Mouse (Mus musculus): ENCODE results near the gene Hnf1b. TPM values are rescaled to one million over a fixed set of nuclear protein-coding genes. Genes with fewer than 3 reads are reported as not detected.

Hnf1b gene
- polyA plus RNA-seq, 1 experiment from 2014 or later = 0.09 TPM

- ATAC-seq (ENCODE audit: low FRiP score) = no peak
- Histone ChIP-seq H3K27me3 (peaks cover 76% of the 10 kb centered on the region), H3K4me2 (replicated peaks) (no peak overlapping the region), H3K4me3 (no peak overlapping the region), H3K9ac (no peak overlapping the region), H3K9me3 (replicated peaks) (no peaks in the 10 kb centered on the region), H3K27ac (no peak overlapping the region), H3K36me3 (no peaks in the 10 kb centered on the region), H3K4me1 (peaks cover 4% of the 10 kb centered on the region)
- WGBS = 76% methylated on average over 1 of the region's 1 CpGs
These were observed 7.4 kb downstream of the Hnf1b start for GRCm38 (mm10) chr11:83857256-83857655.

GRCm38 (mm10) chr11:83865286-83865685 is 15.4 kb downstream of the Hnf1b start:
- H3K27ac ChIP-seq = no peak overlapping the region
- no peaks in the 10 kb centered on the region for H3K36me3 ChIP-seq
- H3K27me3 ChIP-seq = peaks cover 81% of the 10 kb centered on the region
- no peak for ATAC-seq (ENCODE audit: low FRiP score)
- no peak overlapping the region for H3K9ac ChIP-seq
- 22% methylated on average over 9 of the region's 9 CpGs for WGBS
- H3K9me3 ChIP-seq (replicated peaks) = no peaks in the 10 kb centered on the region
- H3K4me2 ChIP-seq (replicated peaks) = no peak overlapping the region
- no peak overlapping the region for H3K4me3 ChIP-seq
- H3K4me1 ChIP-seq = peaks cover 10% of the 10 kb centered on the region; the same call in 1 of the 2 replicates

- H3K36me3 ChIP-seq = no peaks in the 10 kb centered on the region
- no peak overlapping the region for H3K4me2 ChIP-seq (replicated peaks)
- H3K4me1 ChIP-seq = peaks cover 10% of the 10 kb centered on the region; the same call in 1 of the 2 replicates
- ATAC-seq (ENCODE audit: low FRiP score) = no peak
- no peaks in the 10 kb centered on the region for H3K9me3 ChIP-seq (replicated peaks)
- H3K4me3 ChIP-seq = no peak overlapping the region
- H3K27me3 ChIP-seq = peaks cover 68% of the 10 kb centered on the region
- 28% methylated on average over 3 of the region's 3 CpGs for WGBS
- no peak overlapping the region for H3K9ac ChIP-seq
- no peak overlapping the region for H3K27ac ChIP-seq
These were observed 17.7 kb downstream of the Hnf1b start for GRCm38 (mm10) chr11:83867571-83867970.

- Histone ChIP-seq H3K4me1 (peaks cover 10% of the 10 kb centered on the region; the same call in 1 of the 2 replicates), H3K4me3 (no peak overlapping the region), H3K36me3 (no peaks in the 10 kb centered on the region), H3K4me2 (replicated peaks) (no peak overlapping the region), H3K9me3 (replicated peaks) (no peaks in the 10 kb centered on the region), H3K27me3 (peaks cover 56% of the 10 kb centered on the region), H3K9ac (no peak overlapping the region), H3K27ac (no peak overlapping the region)
- no peak for ATAC-seq (ENCODE audit: low FRiP score)
- 35% methylated on average over 1 of the region's 1 CpGs for WGBS
These were observed 19.3 kb downstream of the Hnf1b start for GRCm38 (mm10) chr11:83869147-83869546.

- Histone ChIP-seq H3K9me3 (replicated peaks) (no peaks in the 10 kb centered on the region), H3K36me3 (no peaks in the 10 kb centered on the region), H3K4me2 (replicated peaks) (no peak overlapping the region), H3K27me3 (peaks cover 50% of the 10 kb centered on the region), H3K27ac (no peak overlapping the region), H3K4me1 (peaks cover 10% of the 10 kb centered on the region; the same call in 1 of the 2 replicates), H3K9ac (no peak overlapping the region), H3K4me3 (no peak overlapping the region)
- WGBS = 57% methylated on average over 3 of the region's 3 CpGs
- no peak for ATAC-seq (ENCODE audit: low FRiP score)
These were observed 19.8 kb downstream of the Hnf1b start for GRCm38 (mm10) chr11:83869686-83870085.

- H3K36me3 ChIP-seq = no peaks in the 10 kb centered on the region
- H3K4me2 ChIP-seq (replicated peaks) = no peak overlapping the region
- H3K9ac ChIP-seq = no peak overlapping the region
- no peak overlapping the region for H3K4me3 ChIP-seq
- H3K27me3 ChIP-seq = peaks cover 30% of the 10 kb centered on the region
- no peaks in the 10 kb centered on the region for H3K9me3 ChIP-seq (replicated peaks)
- 0 out of 2 replicates have a peak, but pooled peaks cover 5% of the 10 kb centered on the region for H3K4me1 ChIP-seq
- 82% methylated on average over 9 of the region's 9 CpGs for WGBS
- no peak for ATAC-seq (ENCODE audit: low FRiP score)
- no peak overlapping the region for H3K27ac ChIP-seq
These were observed 22.1 kb downstream of the Hnf1b start for GRCm38 (mm10) chr11:83871780-83872554.

GRCm38 (mm10) chr11:83873509-83873908 is 23.6 kb downstream of the Hnf1b start:
- Histone ChIP-seq H3K27ac (no peak overlapping the region), H3K9ac (no peak overlapping the region), H3K36me3 (no peaks in the 10 kb centered on the region), H3K9me3 (replicated peaks) (no peaks in the 10 kb centered on the region), H3K4me3 (no peak overlapping the region), H3K4me1 (no peaks in the 10 kb centered on the region), H3K4me2 (replicated peaks) (no peak overlapping the region), H3K27me3 (peaks cover 16% of the 10 kb centered on the region; the same call in 1 of the 2 replicates)
- ATAC-seq (ENCODE audit: low FRiP score) = no peak
- WGBS = 88% methylated on average over 9 of the region's 9 CpGs

- no peaks in the 10 kb centered on the region for H3K9me3 ChIP-seq (replicated peaks)
- no peak overlapping the region for H3K4me2 ChIP-seq (replicated peaks)
- no peaks in the 10 kb centered on the region for H3K36me3 ChIP-seq
- H3K4me1 ChIP-seq = no peaks in the 10 kb centered on the region
- 91% methylated on average over 7 of the region's 7 CpGs for WGBS
- H3K27ac ChIP-seq = no peak overlapping the region
- ATAC-seq (ENCODE audit: low FRiP score) = no peak
- no peak overlapping the region for H3K4me3 ChIP-seq
- H3K9ac ChIP-seq = no peak overlapping the region
- H3K27me3 ChIP-seq = peaks cover 2% of the 10 kb centered on the region; the same call in 1 of the 2 replicates
These were observed 26.8 kb downstream of the Hnf1b start for GRCm38 (mm10) chr11:83876630-83877029.

- Histone ChIP-seq H3K9ac (no peak overlapping the region), H3K27me3 (peaks cover 2% of the 10 kb centered on the region; the same call in 1 of the 2 replicates), H3K4me3 (no peak overlapping the region), H3K9me3 (replicated peaks) (no peaks in the 10 kb centered on the region), H3K4me2 (replicated peaks) (no peak overlapping the region), H3K27ac (no peak overlapping the region), H3K36me3 (no peaks in the 10 kb centered on the region), H3K4me1 (peaks cover 3% of the 10 kb centered on the region; the same call in 1 of the 2 replicates)
- no peak for ATAC-seq (ENCODE audit: low FRiP score)
- 79% methylated on average over 8 of the region's 8 CpGs for WGBS
These were observed 27.9 kb downstream of the Hnf1b start for GRCm38 (mm10) chr11:83877765-83878164.

- Histone ChIP-seq H3K9me3 (replicated peaks) (no peaks in the 10 kb centered on the region), H3K27me3 (peaks cover 2% of the 10 kb centered on the region; the same call in 1 of the 2 replicates), H3K27ac (no peak overlapping the region), H3K9ac (no peak overlapping the region), H3K36me3 (no peaks in the 10 kb centered on the region), H3K4me2 (replicated peaks) (no peak overlapping the region), H3K4me1 (peaks cover 3% of the 10 kb centered on the region; the same call in 1 of the 2 replicates), H3K4me3 (no peak overlapping the region)
- WGBS = 75% methylated on average over 4 of the region's 4 CpGs
- ATAC-seq (ENCODE audit: low FRiP score) = no peak
These were observed 28.6 kb downstream of the Hnf1b start for GRCm38 (mm10) chr11:83878417-83878952.

- Histone ChIP-seq H3K27me3 (peaks cover 2% of the 10 kb centered on the region; the same call in 1 of the 2 replicates), H3K9ac (no peak overlapping the region), H3K4me1 (peaks cover 3% of the 10 kb centered on the region; the same call in 1 of the 2 replicates), H3K36me3 (no peaks in the 10 kb centered on the region), H3K27ac (no peak overlapping the region), H3K9me3 (replicated peaks) (no peaks in the 10 kb centered on the region), H3K4me2 (replicated peaks) (no peak overlapping the region), H3K4me3 (no peak overlapping the region)
- no peak for ATAC-seq (ENCODE audit: low FRiP score)
- WGBS = 81% methylated on average over 3 of the region's 3 CpGs
These were observed 29.3 kb downstream of the Hnf1b start for GRCm38 (mm10) chr11:83879130-83879529.

- Histone ChIP-seq H3K4me3 (no peak overlapping the region), H3K9me3 (replicated peaks) (no peaks in the 10 kb centered on the region), H3K27ac (no peak overlapping the region), H3K36me3 (no peaks in the 10 kb centered on the region), H3K9ac (no peak overlapping the region), H3K4me1 (peaks cover 3% of the 10 kb centered on the region; the same call in 1 of the 2 replicates), H3K4me2 (replicated peaks) (no peak overlapping the region), H3K27me3 (no peaks in the 10 kb centered on the region)
- no peak for ATAC-seq (ENCODE audit: low FRiP score)
- 86% methylated on average over 5 of the region's 5 CpGs for whole genome bisulfite sequencing
These were observed 31.6 kb downstream of the Hnf1b start for GRCm38 (mm10) chr11:83881438-83881837.
